Mouse (Mus musculus): ENCODE measurements around the gene Polr3h.
"Not testable (repeated sequence)": the region's sequence is repeated elsewhere in the genome, so short reads cannot be mapped to it uniquely, and the experiment has no call there.

The Polr3h gene

DNA sequence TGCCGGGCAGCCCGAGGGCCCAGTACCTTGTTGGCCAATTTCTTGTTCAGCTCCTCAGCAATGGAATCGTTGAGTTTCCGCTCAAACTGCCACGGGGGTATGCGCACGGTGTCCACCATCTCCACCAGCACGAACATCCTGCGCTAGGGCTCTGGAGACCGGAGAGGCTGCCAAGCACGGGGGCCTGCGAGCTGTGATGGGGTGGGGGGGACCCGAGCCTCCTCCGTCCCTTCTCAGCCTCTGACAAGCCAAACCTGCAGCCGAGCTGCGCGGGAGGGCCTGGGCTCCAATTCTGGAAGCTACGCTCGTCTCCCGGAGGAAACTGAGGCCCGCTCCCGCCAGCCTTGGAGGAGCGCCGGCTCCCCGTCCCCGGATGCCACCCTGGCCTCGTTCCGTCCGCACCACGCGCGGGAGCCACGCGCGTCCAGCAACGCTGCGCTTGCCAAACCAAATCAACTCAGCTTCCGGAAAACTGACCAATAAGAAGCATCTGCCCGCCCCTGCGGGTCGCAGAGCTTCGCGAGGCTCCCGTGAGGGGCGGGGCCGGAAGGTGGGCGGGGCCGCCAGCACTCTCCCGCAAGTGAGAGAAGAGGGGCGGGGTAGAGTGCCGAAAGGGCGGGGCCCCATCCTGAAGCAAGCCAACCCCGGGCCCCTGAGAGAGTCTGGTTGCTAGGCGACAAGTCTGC is at the start of gene Polr3h:
Gene Polr3h (minus strand): TSS at position 481 of the 686 bp plus-strand sequence.
- CTCF ChIA-PET = interaction anchor here (0.5 to 1.1 kb wide), 2 partner anchors 12 to 249 kb away, joined by 3 read pairs; no protein-coding TSS in a partner anchor

DNA sequence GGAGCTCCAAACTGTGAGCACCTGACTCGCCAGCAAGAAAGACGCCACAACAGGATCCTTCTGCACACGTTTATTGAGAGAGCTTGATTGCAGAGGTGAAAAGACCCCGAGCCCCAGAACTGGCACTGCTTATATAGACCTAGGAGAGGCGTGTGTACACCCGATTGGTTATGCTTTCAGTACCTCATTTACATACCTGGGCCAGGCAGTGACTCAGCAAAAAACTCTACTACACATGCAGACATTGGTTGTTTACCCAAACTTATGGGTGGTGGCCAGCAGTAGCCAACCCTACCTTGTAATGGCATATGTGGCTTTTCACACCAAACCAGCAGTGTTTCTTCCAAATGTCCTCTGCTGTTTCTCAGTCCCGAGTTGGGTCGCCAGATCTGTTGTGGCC is 49.1 kb upstream of the Polr3h start:
- CTCF ChIA-PET = not testable (repeated sequence)

- CTCF ChIA-PET = interaction anchor here (0.6 to 1.0 kb wide), 2 partner anchors 109 to 463 kb away, joined by 3 to 16 read pairs; no protein-coding TSS in a partner anchor
These were observed 44.5 kb upstream of the Polr3h start for GRCm38 (mm10) chr15:81970498-81970897.

DNA sequence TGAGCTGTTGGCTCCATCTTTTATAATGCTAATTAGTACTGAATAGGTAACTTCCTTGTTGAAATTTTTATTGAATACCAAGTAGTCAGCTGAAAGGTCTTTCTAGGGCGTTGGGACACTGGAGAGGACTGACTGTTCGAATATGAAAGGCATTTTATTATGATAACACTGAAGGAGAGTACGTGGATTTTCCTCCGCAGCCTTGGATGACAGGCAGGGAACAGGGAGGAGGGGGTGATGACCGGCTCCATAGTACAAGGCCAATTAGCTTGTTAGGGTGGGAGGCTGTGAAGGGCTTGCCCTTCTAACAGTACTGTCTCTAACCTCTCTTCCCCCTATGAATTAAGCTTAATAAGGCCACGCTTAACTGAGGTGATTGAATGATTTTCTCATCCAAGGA is 43.6 kb upstream of the Polr3h start:
- CTCF ChIA-PET = not testable (repeated sequence)

DNA sequence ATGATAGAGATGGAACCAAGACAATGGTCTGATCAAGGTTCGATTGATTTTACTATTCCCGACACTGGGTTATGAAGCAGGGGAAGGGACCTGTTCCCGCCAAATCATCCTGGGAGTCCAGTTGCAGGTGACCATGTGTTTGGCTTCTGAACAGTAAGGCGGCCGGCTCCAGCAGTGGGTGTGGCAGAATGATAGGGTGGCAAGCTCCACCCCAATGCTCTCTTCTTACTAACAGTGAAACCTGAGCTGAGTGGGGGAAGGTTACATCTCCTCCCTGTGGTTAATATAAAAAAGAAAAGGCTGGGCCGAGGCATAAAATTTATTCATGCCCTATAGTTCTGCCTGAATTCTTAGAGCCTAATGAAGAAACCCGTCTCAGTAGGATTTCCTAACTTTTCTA is 43.1 kb upstream of the Polr3h start:
- CTCF ChIA-PET = interaction anchor here (0.6 kb wide), 1 partner anchor 75 kb away, joined by 3 read pairs; no protein-coding TSS in a partner anchor

- CTCF ChIA-PET = interaction anchor here (0.6 kb wide), 1 partner anchor 75 kb away, joined by 3 read pairs; no protein-coding TSS in a partner anchor
These were observed 42.4 kb upstream of the Polr3h start for GRCm38 (mm10) chr15:81968447-81968846.

DNA sequence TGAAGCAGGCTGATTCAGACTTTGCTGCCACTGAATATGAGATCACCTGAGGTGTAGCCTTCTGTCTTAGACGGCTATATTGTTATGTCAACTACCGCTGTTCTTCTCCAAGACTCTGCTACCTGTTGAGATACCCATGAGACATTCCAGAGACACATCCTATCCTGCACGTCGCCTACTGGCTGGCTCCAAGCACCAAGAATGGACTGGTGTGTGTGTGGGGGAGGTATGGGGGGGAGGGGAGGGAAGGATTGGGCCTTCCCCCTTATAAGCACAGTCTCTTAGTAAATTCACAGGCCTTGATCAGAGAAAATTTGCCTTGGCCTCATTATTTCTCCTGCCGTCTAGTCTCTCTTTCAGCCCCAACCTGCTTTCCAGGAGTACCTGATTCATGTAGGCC is 41.8 kb upstream of the Polr3h start:
- CTCF ChIA-PET = no interaction called here

DNA sequence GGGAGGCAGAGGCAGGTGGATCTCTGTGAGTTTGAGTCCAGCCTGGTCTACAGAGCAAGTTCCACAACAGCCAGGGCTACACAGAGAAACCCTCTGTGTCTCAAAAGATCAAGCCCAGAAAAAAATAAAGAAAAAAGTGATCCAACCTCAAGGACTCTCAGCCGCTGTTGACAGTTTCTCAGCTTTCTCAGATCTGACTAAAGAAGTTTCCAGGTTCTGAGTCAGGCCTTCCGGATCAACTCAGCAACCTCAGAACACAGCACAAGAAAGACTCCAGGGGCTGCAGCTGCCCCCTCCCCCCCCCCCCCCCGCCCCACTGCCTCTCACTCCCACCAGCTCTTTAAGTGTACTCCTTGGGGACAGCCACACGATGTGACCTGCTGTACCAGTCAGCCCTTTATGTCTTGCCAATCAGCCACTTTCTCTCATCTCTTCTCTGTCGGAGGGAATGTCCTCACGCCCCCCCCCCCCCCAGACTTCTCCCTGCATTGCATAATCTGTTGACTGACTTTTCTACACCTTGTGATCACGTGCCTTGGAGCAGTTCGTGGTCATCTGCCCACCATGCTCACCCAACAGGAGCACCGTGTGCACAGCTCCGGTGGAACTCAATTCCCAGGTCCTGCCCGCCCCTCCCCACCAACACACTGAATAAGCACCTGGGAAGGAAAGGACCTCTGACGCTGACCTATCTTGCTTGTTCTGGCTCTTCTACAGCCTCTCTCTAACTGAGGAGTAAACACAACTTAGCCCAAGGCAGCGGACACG is 40.2 kb upstream of the Polr3h start:
- CTCF ChIA-PET = interaction anchor here (0.7 kb wide), 2 partner anchors 15 to 32 kb away, joined by 3 to 4 read pairs; no protein-coding TSS in a partner anchor

- CTCF ChIA-PET = interaction anchor here (0.7 kb wide), 1 partner anchor 236 kb away, joined by 4 read pairs; no protein-coding TSS in a partner anchor
These were observed 39.0 kb upstream of the Polr3h start for GRCm38 (mm10) chr15:81964980-81965545.

DNA sequence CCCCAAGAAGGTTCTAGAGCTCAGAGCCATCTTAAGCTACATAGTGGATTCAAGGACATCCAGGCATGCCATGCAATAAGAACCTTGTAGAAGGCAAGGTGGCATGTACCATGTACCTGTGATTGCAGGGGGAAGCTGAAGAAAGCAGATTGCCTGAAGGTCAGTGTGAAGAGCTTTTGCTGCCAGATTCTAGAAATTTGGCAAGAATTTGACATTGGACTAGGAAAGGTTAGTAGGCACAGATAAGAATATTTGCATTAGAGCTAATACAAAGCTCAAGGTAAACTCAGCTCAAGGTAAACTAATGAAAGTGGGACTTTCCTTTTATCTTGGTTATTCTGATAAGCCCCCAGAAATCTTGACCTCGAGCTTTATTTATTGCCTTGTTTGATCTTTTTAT is 38.2 kb upstream of the Polr3h start:
- CTCF ChIA-PET = no interaction called here

GRCm38 (mm10) chr15:81961078-81961451 is 35.0 kb upstream of the Polr3h start:
- CTCF ChIA-PET = interaction anchor here (0.6 kb wide), 3 partner anchors 30 to 105 kb away, joined by 3 to 5 read pairs (median 3); no protein-coding TSS in a partner anchor

- CTCF ChIA-PET = interaction anchor here (0.6 to 0.7 kb wide), 2 partner anchors 74 to 104 kb away, joined by 3 to 5 read pairs; no protein-coding TSS in a partner anchor
These were observed 34.4 kb upstream of the Polr3h start, which contains the start of gene Pmm1 for GRCm38 (mm10) chr15:81960171-81961077. Gene Pmm1 (minus strand): TSS chr15:81960930.

DNA sequence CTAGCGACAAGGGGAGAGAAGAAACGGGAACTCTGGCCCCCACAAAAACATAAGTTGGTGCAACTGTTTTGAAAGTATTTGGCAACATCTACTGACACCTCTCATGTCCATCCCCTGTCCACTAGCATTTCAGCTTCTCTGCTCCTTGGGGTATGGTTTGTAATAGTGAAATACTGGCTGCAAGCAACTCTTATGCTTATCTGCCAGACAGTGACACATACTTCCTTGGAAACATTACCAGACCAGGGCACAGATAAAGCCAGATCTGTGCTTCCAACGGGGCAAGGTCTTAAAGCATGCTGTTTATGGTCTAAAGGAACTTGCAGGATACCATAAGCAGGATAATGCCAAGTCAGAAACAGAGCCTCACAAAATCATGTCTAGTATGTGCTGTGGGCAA is 32.9 kb upstream of the Polr3h start:
- CTCF ChIA-PET = no interaction called here

- CTCF ChIA-PET = interaction anchor here (0.7 kb wide), 1 partner anchor 75 kb away, joined by 4 read pairs; no protein-coding TSS in a partner anchor
These were observed 31.6 kb upstream of the Polr3h start for GRCm38 (mm10) chr15:81957598-81957997.

- CTCF ChIA-PET = no interaction called here
These were observed 30.4 kb upstream of the Polr3h start for GRCm38 (mm10) chr15:81956457-81956856.

DNA sequence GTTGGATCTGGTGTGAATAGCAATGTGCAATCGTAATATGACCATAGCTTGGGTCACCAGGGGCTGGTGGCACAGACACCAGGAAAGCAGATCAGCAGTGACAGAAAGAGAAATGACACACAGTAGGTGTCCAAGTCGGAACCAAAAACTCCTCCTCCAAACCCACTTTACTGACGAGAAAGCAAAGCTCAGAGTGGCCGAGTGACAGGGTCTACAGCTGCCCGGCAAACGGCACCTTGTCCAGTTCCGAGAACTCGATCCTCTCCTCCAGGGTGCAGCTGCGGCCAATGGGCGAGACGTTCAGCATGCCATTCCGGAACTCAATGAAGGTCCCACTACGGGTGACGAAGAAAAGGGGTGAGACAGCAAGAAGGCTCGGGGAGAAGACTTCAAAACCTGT is 29.4 kb upstream of the Polr3h start:
- CTCF ChIA-PET = interaction anchor here (0.5 kb wide), 1 partner anchor 23 kb away, joined by 5 read pairs; no protein-coding TSS in a partner anchor

DNA sequence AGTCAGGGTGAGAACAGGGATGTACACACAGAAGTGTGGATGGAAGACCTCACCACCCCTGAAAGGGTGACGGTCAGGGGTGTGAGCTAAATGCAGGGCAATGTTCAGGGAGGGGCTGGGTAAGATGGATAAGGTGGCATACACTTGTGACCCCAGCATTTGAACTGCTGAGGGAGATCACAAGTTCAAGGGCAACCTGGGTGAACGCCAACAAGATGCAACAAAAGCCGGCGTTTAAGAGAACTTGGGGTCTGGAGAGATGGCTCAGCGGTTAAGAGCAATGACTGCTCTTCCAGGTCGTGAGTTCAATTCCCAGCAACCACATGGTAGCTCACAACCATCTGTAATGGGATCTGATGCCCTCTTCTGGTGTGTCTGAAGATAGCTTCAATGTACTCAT is 28.7 kb upstream of the Polr3h start:
- CTCF ChIA-PET = no interaction called here

DNA sequence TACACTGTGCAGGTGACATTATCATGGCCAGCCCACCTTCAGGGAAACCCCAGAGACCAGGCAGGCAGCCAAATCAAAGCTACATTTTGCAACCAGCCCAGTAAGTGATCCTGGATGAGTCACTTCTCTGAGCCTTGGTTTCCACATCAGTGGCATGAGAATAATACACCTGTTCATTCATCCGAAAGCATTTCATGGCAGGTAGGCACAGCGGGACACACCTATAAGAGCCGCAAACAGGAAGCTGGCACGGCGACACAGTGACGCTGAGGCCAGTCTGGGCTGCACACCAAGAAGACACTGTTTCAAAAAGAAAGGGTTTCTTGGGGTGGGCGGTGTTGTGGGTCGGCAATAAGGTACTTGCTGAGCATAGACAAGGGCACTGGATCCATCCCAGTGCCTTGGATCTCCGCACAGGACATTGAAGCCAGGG is 28.1 kb upstream of the Polr3h start:
- CTCF ChIA-PET = no interaction called here

GRCm38 (mm10) chr15:81952310-81952709 is 26.3 kb upstream of the Polr3h start:
- CTCF ChIA-PET = no interaction called here

- CTCF ChIA-PET = no interaction called here
These were observed 25.1 kb upstream of the Polr3h start for GRCm38 (mm10) chr15:81951159-81951558.

- CTCF ChIA-PET = no interaction called here
These were observed 24.7 kb upstream of the Polr3h start for GRCm38 (mm10) chr15:81950716-81951115.
